Mouse (Mus musculus) bone marrow macrophage, adult 2 months (primary cell): ENCODE measurements around the gene Gm10273.

Experiments
- CTCF ChIP-seq: IDR thresholded peaks from 2 replicates; pipeline ENCODE4 v1.5.1; 2012; ENCODE audit warnings: low read depth, mild to moderate bottlenecking, low read length, moderate library complexity
- POLR2A ChIP-seq: IDR thresholded peaks from 2 replicates; pipeline ENCODE4 v1.6.1; 2012; ENCODE audit warnings: mild to moderate bottlenecking, low read depth, low read length, borderline replicate concordance

DNA sequence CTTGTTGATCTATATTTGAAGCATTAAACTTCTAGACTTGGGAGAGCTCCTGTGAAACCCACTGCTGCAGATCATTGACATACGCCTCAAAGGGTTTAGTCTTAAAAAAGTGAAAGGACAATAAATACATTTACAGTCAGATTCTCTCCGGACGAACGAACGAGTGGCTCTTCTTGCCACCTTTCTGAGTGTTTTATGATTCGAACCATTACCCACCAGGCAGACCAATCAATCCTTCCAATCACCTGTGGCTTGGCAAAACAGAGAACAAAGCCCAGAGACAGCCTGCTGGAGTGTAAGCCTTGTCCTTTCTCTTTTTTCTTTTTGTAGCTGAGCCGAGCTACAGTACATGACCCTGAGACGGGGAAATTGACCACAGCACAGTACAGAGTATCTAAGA lies 40.4 kb upstream of the Gm10273 start:
- TF ChIP-seq CTCF (no peak), POLR2A (no peak)
